Mouse (Mus musculus): ENCODE measurements around the gene Rnf146. TPM values are rescaled to one million over a fixed set of nuclear protein-coding genes. Genes with fewer than 3 reads are reported as not detected.

The Rnf146 gene
- polyA plus RNA-seq, 1 experiment from 2014 or later = 63.0 TPM

- Histone ChIP-seq H3K4me2 (no peak overlapping the region), H3K4me1 (no peaks in the 10 kb centered on the region), H3K4me3 (replicated peaks) (no peak overlapping the region), H3K27me3 (no peaks in the 10 kb centered on the region), H3K36me3 (replicated peaks) (peaks cover 6% of the 10 kb centered on the region; the same call in 1 of the 2 replicates), H3K27ac (no peak overlapping the region), H3K9ac (no peak overlapping the region), H3K9me3 (no peaks in the 10 kb centered on the region)
- ATAC-seq (ENCODE audit: low FRiP score) = peak; percentile 56; the same call in 1 of the 2 replicates
- 50% methylated on average over 4 of the region's 4 CpGs for WGBS
Observed at GRCm38 (mm10) chr10:29338355-29339056, 23.7 kb downstream of the Rnf146 start.

- Histone ChIP-seq H3K4me2 (no peak overlapping the region), H3K27me3 (no peaks in the 10 kb centered on the region), H3K4me3 (replicated peaks) (no peak overlapping the region), H3K4me1 (no peaks in the 10 kb centered on the region), H3K36me3 (replicated peaks) (0 out of 2 replicates have a peak, but pooled peaks cover 5% of the 10 kb centered on the region), H3K9ac (no peak overlapping the region), H3K9me3 (no peaks in the 10 kb centered on the region), H3K27ac (no peak overlapping the region)
- no peak for ATAC-seq (ENCODE audit: low FRiP score)
- WGBS = 84% methylated on average over 4 of the region's 4 CpGs
Observed at GRCm38 (mm10) chr10:29333836-29334235, 28.4 kb downstream of the Rnf146 start.

GRCm38 (mm10) chr10:29324817-29325216 lies 37.4 kb downstream of the Rnf146 start:
- Histone ChIP-seq H3K27me3 (no peaks in the 10 kb centered on the region), H3K9ac (no peak overlapping the region), H3K4me1 (no peaks in the 10 kb centered on the region), H3K36me3 (replicated peaks) (no peaks in the 10 kb centered on the region), H3K4me2 (no peak overlapping the region), H3K4me3 (replicated peaks) (no peak overlapping the region), H3K27ac (no peak overlapping the region), H3K9me3 (no peaks in the 10 kb centered on the region)
- no peak for ATAC-seq (ENCODE audit: low FRiP score)
- WGBS = 91% methylated on average over 2 of the region's 2 CpGs

GRCm38 (mm10) chr10:29313905-29314304 lies 48.3 kb downstream of the Rnf146 start:
- peak overlapping the region; percentile 57 for H3K4me2 ChIP-seq
- H3K4me1 ChIP-seq = peaks cover 10% of the 10 kb centered on the region
- H3K4me3 ChIP-seq (replicated peaks) = peak overlapping the region; percentile 60
- H3K9me3 ChIP-seq = no peaks in the 10 kb centered on the region
- WGBS = 38% methylated on average over 5 of the region's 5 CpGs
- peak overlapping the region; percentile 80; the same call in 1 of the 2 replicates for H3K9ac ChIP-seq
- H3K36me3 ChIP-seq (replicated peaks) = 0 out of 2 replicates have a peak, but pooled peaks cover 3% of the 10 kb centered on the region
- H3K27me3 ChIP-seq = no peaks in the 10 kb centered on the region
- ATAC-seq (ENCODE audit: low FRiP score) = no peak
- no peak overlapping the region for H3K27ac ChIP-seq

GRCm38 (mm10) chr10:29313064-29313638 lies 49.1 kb downstream of the Rnf146 start, which contains the start of gene Echdc1:
Gene Echdc1, plus strand, starts transcription at chr10:29313166.
- Histone ChIP-seq H3K4me3 (replicated peaks) (peak within 1 kb of the TSS; percentile 60), H3K4me2 (peak within 1 kb of the TSS; percentile 57), H3K4me1 (peaks cover 10% of the 10 kb centered on the region), H3K27me3 (no peaks in the 10 kb centered on the region), H3K9ac (peak within 1 kb of the TSS; percentile 80), H3K27ac (peak within 1 kb of the TSS; percentile 85), H3K9me3 (no peaks in the 10 kb centered on the region), H3K36me3 (replicated peaks) (no peaks in the 10 kb centered on the region)
- WGBS = under 1% methylated on average over 45 of the region's 49 CpGs
- peak; percentile 99 for ATAC-seq (ENCODE audit: low FRiP score)

GRCm38 (mm10) chr10:29311480-29312219 lies 50.6 kb downstream of the Rnf146 start:
- ATAC-seq (ENCODE audit: low FRiP score) = no peak

GRCm38 (mm10) chr10:29302230-29302629 lies 60.0 kb downstream of the Rnf146 start:
- no peaks in the 10 kb centered on the region for H3K36me3 ChIP-seq (replicated peaks)
- no peaks in the 10 kb centered on the region for H3K4me1 ChIP-seq
- H3K4me2 ChIP-seq = no peak overlapping the region
- no peak overlapping the region for H3K27ac ChIP-seq
- no peak overlapping the region for H3K9ac ChIP-seq
- H3K27me3 ChIP-seq = no peaks in the 10 kb centered on the region
- H3K9me3 ChIP-seq = no peaks in the 10 kb centered on the region
- WGBS = 93% methylated on average over 4 of the region's 4 CpGs
- H3K4me3 ChIP-seq (replicated peaks) = no peak overlapping the region
- no peak for ATAC-seq (ENCODE audit: low FRiP score)

More at GRCm38 (mm10) chr10:29311480-29312219, 50.6 kb downstream of the Rnf146 start:
- 72% methylated on average over 4 of the region's 4 CpGs for WGBS
- peak overlapping the region; percentile 57; the same call in 1 of the 2 replicates for H3K4me2 ChIP-seq
- no peak overlapping the region for H3K27ac ChIP-seq
- H3K9me3 ChIP-seq = no peaks in the 10 kb centered on the region
- no peak overlapping the region for H3K4me3 ChIP-seq (replicated peaks)
- no peaks in the 10 kb centered on the region for H3K27me3 ChIP-seq
- H3K9ac ChIP-seq = no peak overlapping the region
- peaks cover 10% of the 10 kb centered on the region for H3K4me1 ChIP-seq
- H3K36me3 ChIP-seq (replicated peaks) = no peaks in the 10 kb centered on the region

Other genes starting within 250 kb of the Rnf146 start
- 67.4 and 71.0 TPM in 2 replicates for gene Soga3, start 218.6 kb downstream of the Rnf146 start, polyA plus RNA-seq (2016; fragmentation: Nextera tagmentation; extraction: Ambion mirVana)
- gene Gm49353, start 163.5 kb downstream of the Rnf146 start, polyA plus RNA-seq (2016; fragmentation: Nextera tagmentation; extraction: Ambion mirVana) = 7.6 and 8.5 TPM in 2 replicates
- gene 9330159F19Rik, start 150.8 kb downstream of the Rnf146 start, polyA plus RNA-seq (2016; fragmentation: Nextera tagmentation; extraction: Ambion mirVana) = 14.8 and 15.4 TPM in 2 replicates
- 22.9 and 28.3 TPM in 2 replicates for gene Echdc1, start 49.3 kb downstream of the Rnf146 start, polyA plus RNA-seq (2016; fragmentation: Nextera tagmentation; extraction: Ambion mirVana)
- gene Rspo3, start 173.4 kb upstream of the Rnf146 start, polyA plus RNA-seq (2016; fragmentation: Nextera tagmentation; extraction: Ambion mirVana) = 31.7 and 45.8 TPM in 2 replicates